Mouse (Mus musculus) embryonic facial prominence, embryonic 13.5 days (tissue): ENCODE data around the gene Sycp3. TPM values are rescaled to one million over a fixed set of nuclear protein-coding genes. Genes with fewer than 3 reads are reported as not detected.
"Not testable (repeated sequence)": the region's sequence is repeated elsewhere in the genome, so short reads cannot be mapped to it uniquely, and the experiment has no call there.

Experiments used
- ATAC-seq: fragments of 200-750 bp; cut with Nextera tagmentation; 2 replicates; pipeline ENCODE4 v1.8.0; 2017; ENCODE audit warnings: low read depth; ENCODE audit not compliant: insufficient number of reproducible peaks, insufficient read depth, low FRiP score, low TSS enrichment
- H3K27ac ChIP-seq: fragments of 300-500 bp; sonication (generic); 2 replicates; pipeline ENCODE4 v1.5.1; 2015; ENCODE audit warnings: moderate library complexity, mild to moderate bottlenecking, inconsistent platforms
- H3K27me3 ChIP-seq: fragments of 300-500 bp; sonication (generic); 2 replicates; pipeline ENCODE4 v1.6.1; 2015; ENCODE audit warnings: mild to moderate bottlenecking, inconsistent platforms
- H3K36me3 ChIP-seq: fragments of 300-500 bp; sonication (generic); 2 replicates; pipeline ENCODE4 v1.6.1; 2015; ENCODE audit warnings: mild to moderate bottlenecking, inconsistent platforms
- H3K4me1 ChIP-seq: fragments of 300-500 bp; sonication (generic); 2 replicates; pipeline ENCODE4 v1.6.1; 2015; ENCODE audit warnings: inconsistent platforms
- H3K4me2 ChIP-seq: fragments of 300-500 bp; sonication (generic); 2 replicates; pipeline ENCODE4 v1.6.1; 2015; ENCODE audit warnings: moderate library complexity, mild to moderate bottlenecking, inconsistent platforms
- H3K4me3 ChIP-seq: fragments of 300-500 bp; sonication (generic); 2 replicates; pipeline ENCODE4 v1.5.1; 2015; ENCODE audit warnings: mild to moderate bottlenecking, inconsistent platforms
- H3K9ac ChIP-seq: fragments of 300-500 bp; sonication (generic); 2 replicates; pipeline ENCODE4 v1.6.1; 2015; ENCODE audit warnings: mild to moderate bottlenecking, inconsistent platforms
- H3K9me3 ChIP-seq: fragments of 300-500 bp; sonication (generic); 2 replicates; pipeline ENCODE4 v1.6.1; 2016; ENCODE audit warnings: inconsistent platforms
- WGBS: fragments of 180-500 bp; shearing (Covaris S2); methylation state at CpG from one replicate; pipeline ENCODE4 v1.1.7; 2015; ENCODE audit warnings: mixed read lengths; 5-methylcytosine and 5-hydroxymethylcytosine counted together
- polyA plus RNA-seq: library from polyadenylated mRNA; unstranded; fragments of >200 nt; fragmentation: Nextera tagmentation; extraction: Ambion mirVana; gene quantifications from 2 replicates; pipeline ENCODE4 v1.2.1, GENCODE M21; 2015

The Sycp3 gene
- polyA plus RNA-seq, 1 experiment from 2014 or later = 0.42 TPM

DNA sequence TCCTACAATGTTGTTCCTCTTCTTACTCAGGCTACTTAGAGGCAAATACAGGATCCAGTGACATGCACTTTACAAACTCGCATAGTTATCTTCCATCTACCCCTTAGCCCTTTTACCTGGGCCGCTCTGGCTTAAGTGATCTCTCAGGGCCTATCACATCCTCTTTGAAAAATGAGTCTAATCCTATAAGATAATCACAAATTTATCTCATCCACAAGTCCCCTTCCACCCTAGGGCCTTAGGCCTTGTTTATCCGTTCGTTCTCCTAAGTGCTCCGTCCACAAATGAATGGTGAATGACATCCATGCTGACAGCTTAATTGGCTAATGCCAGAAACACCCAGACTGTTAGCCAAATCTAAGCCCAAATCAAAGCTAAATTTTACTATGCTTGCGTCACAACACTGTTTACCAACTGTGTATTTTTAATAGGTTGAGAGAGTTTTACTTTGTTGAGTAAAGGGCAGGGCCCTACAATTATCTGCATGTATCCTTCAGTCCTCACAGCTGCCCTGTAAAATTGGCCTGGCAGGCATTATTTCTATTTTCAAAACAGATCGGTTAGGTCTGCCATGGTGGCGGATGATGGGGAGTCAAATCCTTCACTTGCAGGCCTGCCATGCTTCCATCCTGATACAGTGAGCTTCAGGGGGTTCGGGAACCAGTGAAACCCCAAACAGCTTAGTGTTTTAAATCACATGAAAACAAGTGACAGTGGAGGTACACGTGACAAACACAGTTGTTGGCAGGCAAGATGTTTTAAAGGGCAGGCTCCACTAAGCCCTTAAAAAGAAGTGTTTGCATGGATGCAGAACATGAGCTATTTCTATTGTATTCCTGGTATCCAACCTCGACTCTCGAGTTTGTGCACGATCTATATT, 42.8 kb downstream of the Sycp3 start:
- Histone ChIP-seq H3K27ac (no peak overlapping the region), H3K27me3 (no peaks in the 10 kb centered on the region), H3K36me3 (no peaks in the 10 kb centered on the region), H3K9me3 (no peaks in the 10 kb centered on the region), H3K4me1 (peaks cover 27% of the 10 kb centered on the region), H3K4me3 (peak overlapping the region; percentile 76), H3K4me2 (peak overlapping the region; percentile 89), H3K9ac (no peak overlapping the region; the same call in 1 of the 2 replicates)
- ATAC-seq = no peak
- 56% methylated on average over 13 of the region's 13 CpGs for WGBS

GRCm38 (mm10) chr10:88502919-88503318, 43.5 kb downstream of the Sycp3 start:
- H3K36me3 ChIP-seq = no peaks in the 10 kb centered on the region
- H3K9ac ChIP-seq = peak overlapping the region; percentile 90
- H3K4me3 ChIP-seq = peak overlapping the region; percentile 76
- WGBS = 44% methylated on average over 4 of the region's 4 CpGs
- no peaks in the 10 kb centered on the region for H3K9me3 ChIP-seq
- no peak for ATAC-seq
- H3K27me3 ChIP-seq = no peaks in the 10 kb centered on the region
- H3K4me1 ChIP-seq = peaks cover 25% of the 10 kb centered on the region
- peak overlapping the region; percentile 89 for H3K4me2 ChIP-seq
- peak overlapping the region; percentile 71; the same call in 1 of the 2 replicates for H3K27ac ChIP-seq

DNA sequence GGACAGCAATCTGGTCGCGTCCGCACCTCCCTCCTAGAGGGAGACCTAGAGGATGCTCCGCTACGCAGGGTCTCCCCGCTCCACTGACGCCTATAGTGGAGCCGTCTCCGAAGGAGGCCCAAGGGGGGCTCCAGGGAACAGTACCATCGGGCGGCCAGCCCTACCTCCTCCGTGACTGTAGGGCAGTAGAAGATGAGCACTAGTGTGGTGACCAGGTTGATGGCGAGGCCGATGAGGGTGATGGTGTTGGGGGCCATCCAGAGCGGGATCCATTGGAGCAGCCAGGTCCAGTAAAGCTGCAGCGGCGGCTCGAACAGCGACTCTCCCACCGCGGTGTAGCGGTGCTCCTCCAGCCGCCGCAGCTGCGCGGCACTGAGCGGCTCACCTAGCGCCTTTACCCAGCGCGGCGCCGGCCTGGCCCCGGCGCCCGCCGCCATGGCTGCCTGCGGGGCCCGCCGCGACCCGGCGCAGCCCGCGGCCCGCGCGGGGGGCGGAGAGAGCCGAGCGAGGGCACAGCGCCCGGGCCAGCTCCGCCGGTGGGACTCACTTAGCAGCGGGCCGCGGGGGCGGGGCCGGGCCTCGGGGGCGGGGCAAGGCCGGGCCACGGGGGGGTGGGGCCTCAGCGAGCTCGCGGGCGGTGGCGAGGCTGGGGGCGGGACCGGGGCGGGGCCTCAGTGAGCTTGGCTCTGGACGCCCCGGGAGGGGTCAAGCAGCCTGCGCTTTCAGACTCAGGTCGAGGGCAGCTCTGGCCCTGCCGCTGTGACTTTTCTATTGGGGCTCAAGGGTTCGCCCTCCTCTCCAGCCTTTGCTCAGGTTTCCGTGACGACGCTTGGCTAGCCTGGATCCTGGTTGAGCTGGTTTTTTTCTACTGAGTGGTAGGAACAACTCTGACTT, 44.3 kb downstream of the Sycp3 start, which contains the start of gene Chpt1:
TSS of gene Chpt1 (minus strand) at position 653 of the 894 bp plus-strand sequence.
- under 1% methylated on average over 50 of the region's 80 CpGs for WGBS

DNA sequence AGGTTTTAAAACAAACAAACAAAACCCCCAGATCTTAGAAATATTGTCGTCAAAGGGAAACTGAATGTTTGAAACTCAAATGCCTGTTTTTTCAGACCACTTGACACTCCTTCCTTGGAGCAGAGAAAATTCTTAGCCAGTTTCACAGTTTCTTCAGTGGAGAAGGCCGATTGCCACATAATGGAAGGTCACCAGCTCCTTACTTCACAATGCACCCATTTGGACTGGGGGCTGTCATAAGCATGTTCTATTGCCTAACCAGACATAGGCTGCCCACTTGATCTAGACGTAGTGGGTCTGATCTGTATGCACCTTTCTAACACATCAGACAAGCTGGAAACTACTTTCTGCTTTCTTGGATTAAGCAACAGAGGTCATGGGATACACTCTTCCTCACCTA, 45.1 kb downstream of the Sycp3 start:
- no peak overlapping the region for H3K27ac ChIP-seq
- H3K9me3 ChIP-seq = no peaks in the 10 kb centered on the region
- H3K4me1 ChIP-seq = peaks cover 21% of the 10 kb centered on the region
- no peaks in the 10 kb centered on the region for H3K36me3 ChIP-seq
- no peaks in the 10 kb centered on the region for H3K27me3 ChIP-seq
- peak overlapping the region; percentile 89 for H3K4me2 ChIP-seq
- WGBS = 49% methylated on average over 3 of the region's 3 CpGs
- no peak for ATAC-seq
- H3K4me3 ChIP-seq = peak overlapping the region; percentile 76; the same call in 1 of the 2 replicates
- H3K9ac ChIP-seq = peak overlapping the region; percentile 90; the same call in 1 of the 2 replicates

More for the DNA sequence above, 44.3 kb downstream of the Sycp3 start, which contains the start of gene Chpt1:
- Histone ChIP-seq H3K9me3 (no peaks in the 10 kb centered on the region), H3K4me3 (peak within 1 kb of the TSS; percentile 76), H3K27ac (peak within 1 kb of the TSS; percentile 71), H3K9ac (peak within 1 kb of the TSS; percentile 90), H3K27me3 (no peaks in the 10 kb centered on the region), H3K4me2 (peak within 1 kb of the TSS; percentile 89), H3K4me1 (peaks cover 25% of the 10 kb centered on the region), H3K36me3 (no peaks in the 10 kb centered on the region)
- peak; percentile 93 for ATAC-seq

- H3K36me3 ChIP-seq = no peaks in the 10 kb centered on the region
- ATAC-seq = no peak
- no peaks in the 10 kb centered on the region for H3K9me3 ChIP-seq
- no peak overlapping the region for H3K27ac ChIP-seq
- whole genome bisulfite sequencing = 41% methylated on average over 5 of the region's 5 CpGs
- peaks cover 21% of the 10 kb centered on the region for H3K4me1 ChIP-seq
- no peak overlapping the region for H3K4me2 ChIP-seq
- no peak overlapping the region for H3K4me3 ChIP-seq
- H3K9ac ChIP-seq = no peak overlapping the region
- H3K27me3 ChIP-seq = no peaks in the 10 kb centered on the region
Measured at GRCm38 (mm10) chr10:88505256-88505655, 45.9 kb downstream of the Sycp3 start.

DNA sequence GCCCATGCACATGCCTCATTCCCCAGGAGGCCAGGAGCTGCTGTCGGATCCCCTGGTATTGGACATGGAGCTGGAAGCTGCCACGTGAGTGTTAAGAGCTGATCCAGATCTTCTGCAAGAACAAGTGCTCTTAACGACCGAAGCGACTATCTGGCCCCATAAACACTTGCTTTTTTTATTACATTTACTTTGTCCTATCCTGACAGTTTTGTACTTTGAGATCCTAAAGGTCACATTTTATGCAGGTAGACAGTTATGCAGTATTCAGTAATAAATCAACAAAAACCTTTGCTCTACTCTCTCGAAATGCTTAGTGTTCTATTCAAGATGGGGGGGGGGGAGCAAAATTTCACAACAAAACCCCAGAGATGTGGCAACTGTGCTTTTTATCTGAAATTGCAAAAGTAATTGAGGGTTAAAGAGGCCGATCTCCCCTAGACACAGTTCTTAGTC, 48.3 kb downstream of the Sycp3 start:
- Histone ChIP-seq H3K27ac (no peak overlapping the region), H3K36me3 (no peaks in the 10 kb centered on the region), H3K4me1 (peaks cover 4% of the 10 kb centered on the region), H3K4me2 (no peak overlapping the region), H3K4me3 (no peak overlapping the region), H3K9ac (no peak overlapping the region), H3K9me3 (no peaks in the 10 kb centered on the region), H3K27me3 (no peaks in the 10 kb centered on the region)
- WGBS = 81% methylated on average over 7 of the region's 7 CpGs
- ATAC-seq = no peak

DNA sequence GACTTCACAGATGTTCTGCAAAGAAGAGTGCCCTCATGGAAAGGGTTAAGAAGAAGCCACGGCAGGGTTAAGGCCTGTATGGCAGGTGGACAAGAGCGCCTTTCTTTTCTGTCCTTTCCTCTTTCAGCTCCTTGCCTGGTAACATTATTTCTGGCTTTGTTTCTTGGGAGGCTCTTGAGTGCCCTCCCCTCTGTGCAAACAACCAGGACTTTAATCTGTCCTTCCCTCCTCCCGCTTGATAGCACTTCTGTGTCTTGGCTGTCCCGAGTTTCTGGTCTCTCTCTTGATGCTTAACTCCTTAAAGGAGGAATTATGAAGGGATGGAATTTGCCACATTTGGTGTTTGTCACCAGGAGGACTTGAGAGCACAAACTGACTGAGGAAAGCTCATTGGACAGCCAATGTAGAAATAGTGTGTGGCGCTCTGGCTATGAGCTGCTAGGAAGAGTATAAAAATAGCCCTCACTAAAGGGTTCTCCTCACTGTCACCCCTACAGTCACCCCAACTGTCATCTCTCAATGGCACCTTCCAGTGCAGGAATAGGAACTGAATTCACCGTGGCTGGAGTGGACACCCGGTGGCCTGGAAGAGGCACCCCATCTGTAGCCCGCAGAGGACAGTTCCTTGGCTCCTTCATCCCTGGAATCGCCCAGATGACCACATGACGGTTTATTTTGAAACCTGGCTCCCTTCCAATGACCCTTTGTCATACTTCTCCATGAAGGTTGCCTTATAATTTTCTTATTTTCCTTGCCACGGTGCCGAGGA, 51.3 kb downstream of the Sycp3 start:
- 76% methylated on average over 12 of the region's 12 CpGs for whole genome bisulfite sequencing
- Histone ChIP-seq H3K4me1 (no peaks in the 10 kb centered on the region), H3K9me3 (no peaks in the 10 kb centered on the region), H3K27me3 (no peaks in the 10 kb centered on the region), H3K9ac (no peak overlapping the region), H3K36me3 (no peaks in the 10 kb centered on the region), H3K27ac (no peak overlapping the region), H3K4me2 (no peak overlapping the region), H3K4me3 (no peak overlapping the region)
- no peak for ATAC-seq

DNA sequence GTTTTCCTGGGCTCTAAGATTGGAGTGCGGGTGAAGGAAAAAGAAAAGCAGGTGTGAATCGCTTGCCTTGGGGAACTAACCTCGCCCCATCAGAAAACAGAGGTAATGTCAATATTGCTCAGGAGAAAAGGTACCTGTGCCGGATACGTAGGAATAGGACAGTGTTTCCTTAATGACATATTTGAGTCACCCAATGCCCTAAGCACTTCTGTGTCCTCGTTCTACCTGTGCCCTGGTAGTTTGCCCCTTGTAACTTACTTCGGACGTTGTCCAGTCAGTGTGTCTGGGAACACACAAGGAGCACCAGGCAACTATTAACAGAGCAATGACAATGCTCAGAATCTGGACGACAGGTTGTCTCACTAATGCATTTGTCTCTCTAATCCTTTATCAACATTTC, 52.0 kb downstream of the Sycp3 start:
- Histone ChIP-seq H3K9me3 (no peaks in the 10 kb centered on the region), H3K9ac (no peak overlapping the region), H3K4me3 (no peak overlapping the region), H3K27me3 (no peaks in the 10 kb centered on the region), H3K4me2 (no peak overlapping the region), H3K4me1 (no peaks in the 10 kb centered on the region), H3K36me3 (no peaks in the 10 kb centered on the region), H3K27ac (no peak overlapping the region)
- 86% methylated on average over 9 of the region's 9 CpGs for WGBS
- ATAC-seq = no peak

GRCm38 (mm10) chr10:88513574-88514135, 54.3 kb downstream of the Sycp3 start:
- Histone ChIP-seq H3K4me2 (no peak overlapping the region), H3K4me3 (no peak overlapping the region), H3K9me3 (no peaks in the 10 kb centered on the region), H3K27me3 (no peaks in the 10 kb centered on the region), H3K36me3 (no peaks in the 10 kb centered on the region), H3K9ac (no peak overlapping the region), H3K27ac (no peak overlapping the region), H3K4me1 (no peaks in the 10 kb centered on the region)
- no peak for ATAC-seq
- WGBS = 68% methylated on average over 8 of the region's 8 CpGs

- H3K27ac ChIP-seq = no peak overlapping the region
- H3K9me3 ChIP-seq = no peaks in the 10 kb centered on the region
- no peak for ATAC-seq
- H3K4me1 ChIP-seq = no peaks in the 10 kb centered on the region
- WGBS = 48% methylated on average over 2 of the region's 2 CpGs
- no peaks in the 10 kb centered on the region for H3K27me3 ChIP-seq
- no peaks in the 10 kb centered on the region for H3K36me3 ChIP-seq
- H3K4me3 ChIP-seq = no peak overlapping the region
- no peak overlapping the region for H3K4me2 ChIP-seq
- H3K9ac ChIP-seq = no peak overlapping the region
Measured at GRCm38 (mm10) chr10:88514495-88514894, 55.1 kb downstream of the Sycp3 start.

GRCm38 (mm10) chr10:88515049-88515448, 55.7 kb downstream of the Sycp3 start:
- not testable (repeated sequence) for H3K9me3 ChIP-seq, H3K27me3 ChIP-seq, H3K36me3 ChIP-seq, H3K4me3 ChIP-seq, H3K4me1 ChIP-seq, H3K4me2 ChIP-seq, H3K9ac ChIP-seq, ATAC-seq, H3K27ac ChIP-seq
- WGBS = 84% methylated on average over 7 of the region's 7 CpGs
